8 mouse cellular contexts compared by ENCODE assay signal in the genomic region with DNA sequence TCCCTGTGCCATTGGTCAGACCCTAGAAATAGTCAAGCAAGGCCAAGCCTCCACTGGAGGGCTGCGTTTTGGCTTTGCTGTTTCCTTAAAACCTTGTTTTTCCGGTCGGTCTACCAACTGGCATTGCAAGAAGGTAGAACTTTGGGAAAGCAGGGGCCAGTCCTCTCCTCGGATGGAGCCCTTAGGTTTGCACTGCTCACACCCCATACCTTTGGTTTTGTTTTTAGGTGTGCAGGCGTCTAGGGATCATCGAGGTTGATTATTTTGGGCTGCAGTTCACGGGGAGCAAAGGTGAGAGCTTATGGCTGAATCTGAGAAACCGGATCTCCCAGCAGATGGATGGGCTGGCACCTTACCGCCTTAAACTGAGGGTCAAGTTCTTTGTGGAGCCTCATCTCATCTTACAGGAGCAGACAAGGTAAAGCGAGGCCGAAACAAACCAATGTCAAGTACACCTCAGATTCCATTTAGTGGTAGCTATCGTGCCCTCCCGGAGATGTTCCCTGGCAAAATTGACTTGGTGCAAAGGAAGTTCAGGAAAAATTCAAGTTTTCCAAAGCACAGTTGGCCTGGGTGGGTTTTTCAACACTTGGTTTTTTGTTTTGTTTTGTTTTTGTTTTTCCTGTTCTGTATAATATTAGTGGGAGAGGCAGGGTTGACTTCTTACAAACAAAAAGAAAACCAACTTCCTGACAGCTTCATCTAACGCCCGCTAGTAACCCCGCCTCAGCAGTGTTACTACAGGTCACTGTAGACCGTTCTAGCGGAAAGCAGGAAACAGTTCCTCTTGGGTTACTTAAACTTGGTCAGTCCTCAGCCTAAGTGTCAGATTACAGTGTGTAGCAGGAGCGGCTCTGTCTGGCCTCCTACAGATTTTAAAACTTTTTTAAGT. TPM values are rescaled to one million over a fixed set of nuclear protein-coding genes. Genes with fewer than 3 reads are reported as not detected.
DNase-seq lines count a peak whose midpoint lies in the region; ATAC-seq lines count a peak whose summit lies in the region.

No protein-coding gene starts in this region.

- peak overlapping the region; percentile 87 for H3K9ac ChIP-seq in embryonic facial prominence, embryonic 15.5 days
- no peak overlapping the region for H3K9ac ChIP-seq in midbrain, embryonic 11.5 days (ENCODE audit: low read length)

- H3K36me3 ChIP-seq in embryonic facial prominence, embryonic 15.5 days: no peaks in the 10 kb centered on the region; the same call in 1 of the 2 replicates
- peaks cover 27% of the 10 kb centered on the region for H3K36me3 ChIP-seq in limb, embryonic 10.5 days
- no peaks in the 10 kb centered on the region for H3K36me3 ChIP-seq in midbrain, embryonic 11.5 days (ENCODE audit: control insufficient read depth, insufficient read depth, low read length)

- intact Hi-C loops in heart, postnatal 25 days (cut with DNase I): no loop called here
- intact Hi-C loops in heart, postnatal 36 days (cut with DNase I): loop anchor here (2.0 to 5.0 kb wide), 3 partner anchors 52 to 360 kb away; no protein-coding TSS in a partner anchor

- peak overlapping the region; percentile 90 for H3K4me3 ChIP-seq in embryonic facial prominence, embryonic 15.5 days (replicated peaks)
- H3K4me3 ChIP-seq in limb, embryonic 10.5 days: peak overlapping the region; percentile 87
- H3K4me3 ChIP-seq in midbrain, embryonic 11.5 days (ENCODE audit: low read depth, low read length): peak overlapping the region; percentile 67

- H3K9me3 ChIP-seq in embryonic facial prominence, embryonic 15.5 days (replicated peaks): no peaks in the 10 kb centered on the region
- no peaks in the 10 kb centered on the region for H3K9me3 ChIP-seq in limb, embryonic 10.5 days (replicated peaks)
- H3K9me3 ChIP-seq in midbrain, embryonic 11.5 days (ENCODE audit: control insufficient read depth, low read length): no peaks in the 10 kb centered on the region

- H3K27ac ChIP-seq in embryonic facial prominence, embryonic 15.5 days (replicated peaks): peak overlapping the region; percentile 90
- peak overlapping the region; percentile 92 for H3K27ac ChIP-seq in limb, embryonic 10.5 days
- no peak overlapping the region for H3K27ac ChIP-seq in midbrain, embryonic 11.5 days (ENCODE audit: low read depth, low read length)

- ATAC-seq in embryonic facial prominence, embryonic 15.5 days (ENCODE audit: insufficient number of reproducible peaks, low FRiP score, low TSS enrichment, low read depth): peak; percentile 46; the same call in 1 of the 2 replicates
- no peak for ATAC-seq in midbrain, embryonic 11.5 days (ENCODE audit: low FRiP score)

- no peaks in the 10 kb centered on the region for H3K27me3 ChIP-seq in embryonic facial prominence, embryonic 15.5 days
- 0 out of 2 replicates have a peak, but pooled peaks cover 6% of the 10 kb centered on the region for H3K27me3 ChIP-seq in limb, embryonic 10.5 days (ENCODE audit: low read depth, poor library complexity, severe bottlenecking)
- H3K27me3 ChIP-seq in midbrain, embryonic 11.5 days (ENCODE audit: control insufficient read depth, insufficient read depth, low read length): peaks cover 6% of the 10 kb centered on the region

- H3K4me2 ChIP-seq in embryonic facial prominence, embryonic 15.5 days (replicated peaks): peak overlapping the region; percentile 76
- H3K4me2 ChIP-seq in midbrain, embryonic 11.5 days: peak overlapping the region; percentile 99

- H3K4me1 ChIP-seq in embryonic facial prominence, embryonic 15.5 days: peaks cover 49% of the 10 kb centered on the region
- H3K4me1 ChIP-seq in limb, embryonic 10.5 days: peaks cover 71% of the 10 kb centered on the region
- peaks cover 6% of the 10 kb centered on the region for H3K4me1 ChIP-seq in midbrain, embryonic 11.5 days (ENCODE audit: control insufficient read depth, insufficient read depth, low read length)

- WGBS in embryonic facial prominence, embryonic 15.5 days: 7% methylated on average over 19 of the region's 19 CpGs
- 33% methylated on average over 19 of the region's 19 CpGs for WGBS in limb, embryonic 10.5 days
- 59% methylated on average over 19 of the region's 19 CpGs for WGBS in midbrain, embryonic 11.5 days

- peak; percentile 97 for DNase-seq in heart, adult 11 months
- no peak for DNase-seq in heart, postnatal 25 days (ENCODE audit: low spot score)
- peak; percentile 49 to 57 for DNase-seq in heart, postnatal 36 days
- DNase-seq in limb, embryonic 10.5 days (ENCODE audit: low spot score): peak; percentile 45
- no peak for DNase-seq in midbrain, embryonic 11.5 days (ENCODE audit: low spot score, missing footprints)
- peak; percentile 42 to 72 for DNase-seq in thymus, adult 18-20 months
- no peak for DNase-seq in right cerebral cortex, postnatal 36 days (ENCODE audit: low spot score in 2 of 2)

RNA-seq across cellular contexts. Expression of a gene that starts 1.7 kb away (rescaled TPM):
- 10 to 100 TPM; 14.6 to 18.3 TPM for total RNA-seq in heart, postnatal 25 days (2021)
- polyA plus RNA-seq in embryonic facial prominence, embryonic 15.5 days (2015; fragmentation: Nextera tagmentation; extraction: Ambion mirVana): 35.2 and 36.1 TPM in 2 replicates
- total RNA-seq in heart, postnatal 36 days (2021): 10 to 100 TPM; 19.1 to 25.7 TPM
- 10.0 and 17.1 TPM in 2 replicates for polyA plus RNA-seq in limb, embryonic 10.5 days (2016; fragmentation: Nextera tagmentation; extraction: Ambion mirVana)
- polyA plus RNA-seq in midbrain, embryonic 11.5 days (2014; fragmentation: Nextera tagmentation; extraction: Ambion mirVana): 3.9 and 4.3 TPM in 2 replicates

Comparison
In these comparisons a context has a peak if more than half of its experiments do, and no peak if none do; other contexts are left out.
1. DNase-seq: peak in heart, adult 11 months (single experiment), heart, postnatal 36 days (2 of 2), limb, embryonic 10.5 days (single experiment) and thymus, adult 18-20 months (2 of 2); none in heart, postnatal 25 days (single experiment), midbrain, embryonic 11.5 days (single experiment) and right cerebral cortex, postnatal 36 days (0 of 2).
2. Peak in every context shown above with its lines, with median percentiles within 50 percentile points of each other: H3K4me3 ChIP-seq.